In genomic region chr13:12650877-12651176, GRCm38 (mm10) we compare ENCODE assay signal across 8 mouse cellular contexts.
DNase-seq lines count a peak whose midpoint lies in the region; ATAC-seq and TF ChIP-seq lines count a peak whose summit lies in the region.
"Not testable (repeated sequence)": the region's sequence is repeated elsewhere in the genome, so short reads cannot be mapped to it uniquely, and the experiment has no call there.

No protein-coding gene starts in this region.

- H3K9ac ChIP-seq in ES-Bruce4 (ENCODE audit: low read depth, poor library complexity, severe bottlenecking); liver, embryonic 15.5 days; stomach, postnatal 0 days (ENCODE audit: low read length): not testable (repeated sequence)

- 0% methylated on average over 13 of the region's 13 CpGs for WGBS in liver, embryonic 15.5 days (ENCODE audit: insufficient replicate concordance)
- 1% methylated on average over 10 of the region's 13 CpGs for WGBS in stomach, postnatal 0 days

- DNase-seq in cerebellum, adult 18-20 months, result peak; percentile 45 to 48
- peak; percentile 13 for DNase-seq in forelimb bud, embryonic 11.5 days (ENCODE audit: low read depth, low spot score)
- DNase-seq in heart, postnatal 36 days, result peak; percentile 60 to 63
- DNase-seq in layer of hippocampus, adult 11-12 months (ENCODE audit: low spot score), result peak; percentile 55
- DNase-seq in natural killer cell, adult 2 months (ENCODE audit: low spot score in 2 of 2), result peak; percentile 25 to 38
- DNase-seq in stomach, postnatal 0 days (ENCODE audit: low spot score), result peak; percentile 35

- not testable (repeated sequence) for H3K9me3 ChIP-seq in ES-Bruce4 (replicated peaks; ENCODE audit: control insufficient read depth, insufficient read depth, low read length, poor library complexity, severe bottlenecking); liver, embryonic 15.5 days (replicated peaks); stomach, postnatal 0 days (ENCODE audit: control insufficient read depth, low read length)

- not testable (repeated sequence) for TF ChIP-seq EP300 in ES-Bruce4 (IDR thresholded peaks at IDR 0.05; ENCODE audit: insufficient read depth, low read depth, low read length); stomach, postnatal 0 days (optimal IDR thresholded peaks at IDR 0.05)

- H3K27ac ChIP-seq in ES-Bruce4 (ENCODE audit: insufficient read depth, low read length); liver, embryonic 15.5 days (replicated peaks); stomach, postnatal 0 days (replicated peaks): not testable (repeated sequence)

- peak overlapping the region; percentile 63 for H3K4me2 ChIP-seq in liver, embryonic 15.5 days
- H3K4me2 ChIP-seq in stomach, postnatal 0 days (replicated peaks; ENCODE audit: low read depth), result peak overlapping the region; percentile 49

- intact Hi-C loops in heart, postnatal 36 days (cut with DNase I), result not testable (repeated sequence)

- not testable (repeated sequence) for H3K27me3 ChIP-seq in ES-Bruce4 (ENCODE audit: control insufficient read depth, insufficient read depth, low read length, poor library complexity, severe bottlenecking); liver, embryonic 15.5 days; stomach, postnatal 0 days (ENCODE audit: control insufficient read depth, insufficient read depth, low read length)

- H3K36me3 ChIP-seq in ES-Bruce4 (ENCODE audit: control insufficient read depth, insufficient read depth, low read length, poor library complexity, severe bottlenecking); liver, embryonic 15.5 days (replicated peaks); stomach, postnatal 0 days (ENCODE audit: control insufficient read depth, insufficient read depth, low read length): not testable (repeated sequence)

- TF ChIP-seq POLR2A in ES-Bruce4 (IDR thresholded peaks at IDR 0.05; ENCODE audit: insufficient read depth, low read length), result not testable (repeated sequence)

- peak; percentile 48 for ATAC-seq in liver, embryonic 15.5 days (ENCODE audit: insufficient read depth)
- ATAC-seq in stomach, postnatal 0 days (ENCODE audit: low FRiP score, low TSS enrichment), result peak; percentile 70; the same call in 1 of the 2 replicates

- not testable (repeated sequence) for TF ChIP-seq CTCF in ES-Bruce4 (IDR thresholded peaks at IDR 0.05; ENCODE audit: low read depth, low read length); stomach, postnatal 0 days (IDR thresholded peaks at IDR 0.05; ENCODE audit: low read depth)

- H3K4me1 ChIP-seq in ES-Bruce4 (ENCODE audit: control insufficient read depth, insufficient read depth, low read length); liver, embryonic 15.5 days (replicated peaks); stomach, postnatal 0 days (replicated peaks; ENCODE audit: control insufficient read depth, insufficient read depth): not testable (repeated sequence)

- peak overlapping the region; percentile 86 for H3K4me3 ChIP-seq in ES-Bruce4 (ENCODE audit: low read depth, low read length)
- peak overlapping the region; percentile 18; the same call in 1 of the 2 replicates for H3K4me3 ChIP-seq in liver, embryonic 15.5 days (replicated peaks)
- H3K4me3 ChIP-seq in stomach, postnatal 0 days (ENCODE audit: low read depth, low read length), result peak overlapping the region; percentile 23

Comparison
In these comparisons a context has a peak if more than half of its experiments do, and no peak if none do; other contexts are left out.
1. H3K4me3 ChIP-seq: peak in every context shown above with its lines; median percentile 86 in ES-Bruce4; 23 in stomach, postnatal 0 days; 18 in liver, embryonic 15.5 days.